In genomic region chr6:91683602-91684473, GRCm38 (mm10) we compare ENCODE assay signal across 8 mouse cellular contexts. TPM values are rescaled to one million over a fixed set of nuclear protein-coding genes. Genes with fewer than 3 reads are reported as not detected.
DNase-seq lines count a peak whose midpoint lies in the region; ATAC-seq lines count a peak whose summit lies in the region.

Gene Slc6a6, plus strand, starts transcription at chr6:91684053.

- H3K79me2 ChIP-seq in macrophage (ENCODE audit: inconsistent target): peaks cover 47% of the 10 kb centered on the region

- H3K4me1 ChIP-seq in hindbrain, embryonic 16.5 days (ENCODE audit: control insufficient read depth, insufficient read depth, low read depth, low read length): peaks cover 38% of the 10 kb centered on the region

- peak within 1 kb of the TSS; percentile 91 for H3K4me3 ChIP-seq in hindbrain, embryonic 16.5 days (ENCODE audit: low read length)
- peak within 1 kb of the TSS; percentile 94 for H3K4me3 ChIP-seq in macrophage (ENCODE audit: inconsistent target)

- peak; percentile 88 for ATAC-seq in hindbrain, embryonic 16.5 days

- DNase-seq in T-cell, adult 2 months (ENCODE audit: low spot score): peak; percentile 87
- peak; percentile 90 to 92 for DNase-seq in cerebellum, postnatal 36 days
- peak; percentile 90 for DNase-seq in gastrocnemius, adult 18-20 months (ENCODE audit: low spot score)
- DNase-seq in left cerebral cortex, adult 18-20 months (ENCODE audit: low spot score in 2 of 2): peak; percentile 94 to 95
- DNase-seq in right cerebral cortex, adult 18-20 months: peak; percentile 95
- peak; percentile 79 for DNase-seq in urinary bladder, postnatal 10 days (ENCODE audit: low spot score)

- H3K9ac ChIP-seq in hindbrain, embryonic 16.5 days (ENCODE audit: low read depth, low read length): peak within 1 kb of the TSS; percentile 91

- WGBS in hindbrain, embryonic 16.5 days: under 1% methylated on average over 40 of the region's 69 CpGs
- WGBS in macrophage (ENCODE audit: missing documents): under 1% methylated on average over 28 of the region's 69 CpGs

- no peaks in the 10 kb centered on the region for H3K9me3 ChIP-seq in hindbrain, embryonic 16.5 days (ENCODE audit: control insufficient read depth, low read length)

- no peaks in the 10 kb centered on the region for H3K36me3 ChIP-seq in hindbrain, embryonic 16.5 days (ENCODE audit: control insufficient read depth, insufficient read depth, low read length)
- H3K36me3 ChIP-seq in macrophage (ENCODE audit: inconsistent target): peaks cover 5% of the 10 kb centered on the region; the same call in 1 of the 2 replicates

- H3K4me2 ChIP-seq in hindbrain, embryonic 16.5 days (ENCODE audit: low read length): peak within 1 kb of the TSS; percentile 81

- peak within 1 kb of the TSS; percentile 96 for H3K27ac ChIP-seq in hindbrain, embryonic 16.5 days (ENCODE audit: low read depth, low read length)
- H3K27ac ChIP-seq in macrophage: peak within 1 kb of the TSS; percentile 97

- no peaks in the 10 kb centered on the region for H3K27me3 ChIP-seq in hindbrain, embryonic 16.5 days (replicated peaks; ENCODE audit: control insufficient read depth, insufficient read depth, low read length)

RNA-seq across cellular contexts. Expression of gene Slc6a6, which starts in this region (rescaled TPM):
- 10 to 100 TPM; 51.2 to 80.6 TPM for total RNA-seq in gastrocnemius, adult 18-20 months (2021)
- 108 TPM in 2 replicates for polyA plus RNA-seq in hindbrain, embryonic 16.5 days (2015; fragmentation: Nextera tagmentation; extraction: Ambion mirVana)
- 100 to 1,000 TPM; 134 to 137 TPM for total RNA-seq in left cerebral cortex, adult 18-20 months (2021)
- total RNA-seq in macrophage (2018; cell fraction: chromatin; rRNA removed): 1,000 to 10,000 TPM in 22 of 26 experiments, 100 to 1,000 TPM in 4; 867 to 1,969 (median 1,342) TPM
- total RNA-seq in macrophage (2018; cell fraction: cytosol; rRNA removed): 100 to 1,000 TPM; 407 to 728 (median 545) TPM
- total RNA-seq in macrophage (2018; cell fraction: nucleus; rRNA removed): 1,000 to 10,000 TPM in 22 of 26 experiments, 100 to 1,000 TPM in 4; 893 to 1,549 (median 1,266) TPM
- 290 to 451 TPM (median 423 TPM) in 3 replicates for polyA plus RNA-seq in macrophage (2018)

Comparison
In these comparisons a context has a peak if more than half of its experiments do, and no peak if none do; other contexts are left out.
1. Peak in every context shown above with its lines: DNase-seq, ATAC-seq, H3K4me3 ChIP-seq and H3K27ac ChIP-seq.